Mouse (Mus musculus): Measurements from ENCODE around the gene Dynlt1f. TPM values are rescaled to one million over a fixed set of nuclear protein-coding genes. Genes with fewer than 3 reads are reported as not detected.
"Not testable (repeated sequence)": the region's sequence is repeated elsewhere in the genome, so short reads cannot be mapped to it uniquely, and the experiment has no call there.

Dynlt1f gene
- polyA plus RNA-seq, 1 experiment from 2014 or later = 328 TPM

- not testable (repeated sequence) for DNase-seq (ENCODE audit: low spot score); H3K36me3 ChIP-seq (replicated peaks); H3K9me3 ChIP-seq; H3K27ac ChIP-seq (replicated peaks); H3K4me3 ChIP-seq; H3K27me3 ChIP-seq (replicated peaks; ENCODE audit: low read depth, poor library complexity, severe bottlenecking); H3K4me1 ChIP-seq
- 92% methylated on average over 2 of the region's 4 CpGs for WGBS
These were observed 19.9 kb downstream of the Dynlt1f start for GRCm38 (mm10) chr17:6635781-6636180.

DNA sequence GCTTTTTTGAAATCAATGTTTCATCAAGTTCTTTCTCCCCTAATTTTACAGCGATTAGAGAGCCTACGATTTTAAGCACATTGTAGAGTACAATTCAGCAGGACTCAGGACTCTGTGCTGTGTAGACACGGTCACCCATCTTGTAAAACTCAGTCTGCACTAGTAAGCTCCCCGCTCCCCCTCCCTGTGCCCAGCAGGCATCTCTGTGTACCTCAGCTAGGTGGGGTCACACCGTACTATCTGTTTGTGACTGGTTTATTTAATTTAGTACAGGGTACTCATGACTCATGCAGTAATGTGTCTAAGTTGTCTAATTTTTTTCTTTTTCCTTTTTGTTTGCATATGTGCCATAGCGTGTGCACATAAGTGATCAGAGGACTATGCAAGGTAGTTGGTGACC is 22.9 kb downstream of the Dynlt1f start:
- H3K4me1 ChIP-seq; DNase-seq (ENCODE audit: low spot score); H3K9me3 ChIP-seq; H3K4me3 ChIP-seq; H3K36me3 ChIP-seq (replicated peaks); H3K27ac ChIP-seq (replicated peaks); H3K27me3 ChIP-seq (replicated peaks; ENCODE audit: low read depth, poor library complexity, severe bottlenecking): not testable (repeated sequence)
- WGBS = 91% methylated on average over 6 of the region's 6 CpGs

DNA sequence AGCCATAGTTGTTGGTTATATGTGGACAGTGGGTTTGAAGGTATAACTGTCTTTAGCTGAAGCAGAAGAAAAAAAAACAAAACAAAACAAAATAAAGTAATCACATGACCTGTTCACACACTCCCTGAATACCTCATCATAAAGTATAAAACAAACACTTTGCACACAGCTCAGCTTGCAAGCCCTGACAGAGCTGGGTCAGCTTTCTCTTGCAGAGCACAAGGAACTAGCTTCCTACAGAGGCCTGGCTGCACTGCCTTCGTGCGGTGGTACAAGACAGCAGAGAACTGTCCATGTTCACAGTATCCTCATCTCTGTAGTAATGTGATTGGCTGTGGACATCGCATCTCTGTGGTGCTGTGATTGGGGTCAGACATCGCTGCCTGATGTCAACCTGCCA is 25.3 kb downstream of the Dynlt1f start:
- H3K27ac ChIP-seq (replicated peaks); DNase-seq (ENCODE audit: low spot score); H3K4me1 ChIP-seq; H3K4me3 ChIP-seq; H3K36me3 ChIP-seq (replicated peaks); H3K9me3 ChIP-seq; H3K27me3 ChIP-seq (replicated peaks; ENCODE audit: low read depth, poor library complexity, severe bottlenecking): not testable (repeated sequence)
- 93% methylated on average over 4 of the region's 4 CpGs for WGBS

GRCm38 (mm10) chr17:6624926-6625558 is 30.7 kb downstream of the Dynlt1f start:
- WGBS = 60% methylated on average over 1 of the region's 6 CpGs
- H3K4me1 ChIP-seq; H3K36me3 ChIP-seq (replicated peaks); H3K27me3 ChIP-seq (replicated peaks; ENCODE audit: low read depth, poor library complexity, severe bottlenecking); H3K4me3 ChIP-seq; H3K27ac ChIP-seq (replicated peaks); DNase-seq (ENCODE audit: low spot score); H3K9me3 ChIP-seq: not testable (repeated sequence)

- not testable (repeated sequence) for H3K27ac ChIP-seq (replicated peaks); H3K4me1 ChIP-seq; H3K4me3 ChIP-seq; H3K9me3 ChIP-seq; H3K36me3 ChIP-seq (replicated peaks); H3K27me3 ChIP-seq (replicated peaks; ENCODE audit: low read depth, poor library complexity, severe bottlenecking); DNase-seq (ENCODE audit: low spot score)
- WGBS = 91% methylated on average over 12 of the region's 12 CpGs
These were observed 33.7 kb downstream of the Dynlt1f start for GRCm38 (mm10) chr17:6621976-6622375.

GRCm38 (mm10) chr17:6620730-6621451 is 34.8 kb downstream of the Dynlt1f start:
- H3K27ac ChIP-seq (replicated peaks); H3K36me3 ChIP-seq (replicated peaks); H3K4me1 ChIP-seq; H3K4me3 ChIP-seq; DNase-seq (ENCODE audit: low spot score); H3K27me3 ChIP-seq (replicated peaks; ENCODE audit: low read depth, poor library complexity, severe bottlenecking); H3K9me3 ChIP-seq: not testable (repeated sequence)
- 88% methylated on average over 18 of the region's 20 CpGs for WGBS

GRCm38 (mm10) chr17:6620035-6620434 is 35.7 kb downstream of the Dynlt1f start:
- not testable (repeated sequence) for H3K9me3 ChIP-seq; H3K36me3 ChIP-seq (replicated peaks); H3K4me1 ChIP-seq; DNase-seq (ENCODE audit: low spot score); H3K27ac ChIP-seq (replicated peaks); H3K27me3 ChIP-seq (replicated peaks; ENCODE audit: low read depth, poor library complexity, severe bottlenecking); H3K4me3 ChIP-seq
- 74% methylated on average over 6 of the region's 6 CpGs for WGBS

GRCm38 (mm10) chr17:6619271-6619670 is 36.4 kb downstream of the Dynlt1f start:
- H3K4me1 ChIP-seq; DNase-seq (ENCODE audit: low spot score): not testable (repeated sequence)
- 82% methylated on average over 5 of the region's 5 CpGs for WGBS

GRCm38 (mm10) chr17:6617689-6618400 is 37.9 kb downstream of the Dynlt1f start:
- not testable (repeated sequence) for DNase-seq (ENCODE audit: low spot score); H3K4me3 ChIP-seq; H3K27ac ChIP-seq (replicated peaks); H3K9me3 ChIP-seq; H3K36me3 ChIP-seq (replicated peaks); H3K4me1 ChIP-seq; H3K27me3 ChIP-seq (replicated peaks; ENCODE audit: low read depth, poor library complexity, severe bottlenecking)
- 35% methylated on average over 9 of the region's 13 CpGs for WGBS

More at GRCm38 (mm10) chr17:6619271-6619670, 36.4 kb downstream of the Dynlt1f start:
- not testable (repeated sequence) for H3K36me3 ChIP-seq (replicated peaks); H3K9me3 ChIP-seq; H3K27me3 ChIP-seq (replicated peaks; ENCODE audit: low read depth, poor library complexity, severe bottlenecking); H3K27ac ChIP-seq (replicated peaks); H3K4me3 ChIP-seq

DNA sequence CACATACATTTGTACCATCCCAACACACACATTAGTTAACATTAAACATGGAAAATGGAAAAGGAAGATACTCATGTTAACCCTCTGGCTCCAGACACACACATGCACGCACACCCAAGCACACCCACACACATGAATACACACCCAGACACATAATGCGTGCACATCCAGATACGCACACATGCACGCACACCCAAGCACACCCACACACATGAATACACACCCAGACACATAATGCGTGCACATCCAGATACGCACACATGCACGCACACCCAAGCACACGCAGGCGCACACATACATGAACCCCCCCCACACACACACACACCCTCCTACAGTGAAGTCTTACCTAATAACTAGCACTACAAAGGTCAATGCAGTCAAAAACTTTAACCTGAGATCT is 39.0 kb downstream of the Dynlt1f start:
- not testable (repeated sequence) for DNase-seq (ENCODE audit: low spot score); H3K4me1 ChIP-seq; H3K9me3 ChIP-seq; H3K4me3 ChIP-seq; H3K27ac ChIP-seq (replicated peaks); H3K36me3 ChIP-seq (replicated peaks); H3K27me3 ChIP-seq (replicated peaks; ENCODE audit: low read depth, poor library complexity, severe bottlenecking)
- 96% methylated on average over 9 of the region's 9 CpGs for WGBS

DNA sequence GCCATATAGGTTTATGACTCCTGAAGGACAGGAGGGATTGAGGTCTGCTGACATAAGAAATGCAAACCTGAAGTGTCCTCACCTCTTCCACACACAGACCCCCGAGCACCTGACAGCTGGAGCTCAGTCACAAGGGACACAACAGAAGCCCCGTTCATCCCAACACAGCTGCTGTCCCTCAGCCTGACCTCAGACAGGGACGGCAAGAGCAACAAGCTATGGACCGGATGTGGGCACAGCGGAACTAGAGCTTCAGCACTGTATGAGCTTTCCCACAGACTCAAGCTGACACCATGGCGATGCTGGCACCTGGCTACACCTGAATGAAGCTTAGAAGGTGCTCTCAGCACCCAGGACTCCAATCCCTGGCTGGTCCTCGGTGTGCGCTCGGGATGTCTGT is 41.4 kb downstream of the Dynlt1f start:
- H3K27me3 ChIP-seq (replicated peaks; ENCODE audit: low read depth, poor library complexity, severe bottlenecking); DNase-seq (ENCODE audit: low spot score); H3K4me3 ChIP-seq; H3K4me1 ChIP-seq; H3K36me3 ChIP-seq (replicated peaks); H3K27ac ChIP-seq (replicated peaks); H3K9me3 ChIP-seq: not testable (repeated sequence)
- 85% methylated on average over 6 of the region's 9 CpGs for WGBS

DNA sequence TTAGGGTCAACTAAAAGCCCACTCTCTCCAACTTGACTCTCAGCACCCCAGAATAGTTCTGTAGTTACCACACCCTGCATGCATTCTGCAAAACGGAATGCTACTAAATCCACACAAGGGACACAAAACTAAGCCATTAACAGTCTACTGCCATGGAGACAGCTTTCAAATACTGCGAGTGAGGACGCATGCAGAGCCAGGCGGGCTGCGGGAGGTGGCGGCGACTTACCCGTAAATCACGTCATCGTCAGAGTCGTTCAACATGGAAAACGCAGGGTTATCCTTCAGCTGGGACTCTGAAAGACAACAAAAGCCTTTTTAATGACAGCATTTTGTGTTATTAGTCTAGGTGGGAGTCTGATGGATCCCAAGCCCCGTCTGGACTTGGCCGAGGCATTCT is 42.2 kb downstream of the Dynlt1f start:
- H3K4me3 ChIP-seq; H3K9me3 ChIP-seq; H3K27me3 ChIP-seq (replicated peaks; ENCODE audit: low read depth, poor library complexity, severe bottlenecking); H3K27ac ChIP-seq (replicated peaks); H3K36me3 ChIP-seq (replicated peaks); H3K4me1 ChIP-seq; DNase-seq (ENCODE audit: low spot score): not testable (repeated sequence)
- WGBS = 95% methylated on average over 12 of the region's 14 CpGs

- not testable (repeated sequence) for H3K4me3 ChIP-seq; H3K27me3 ChIP-seq (replicated peaks; ENCODE audit: low read depth, poor library complexity, severe bottlenecking); H3K4me1 ChIP-seq; H3K9me3 ChIP-seq; H3K36me3 ChIP-seq (replicated peaks); H3K27ac ChIP-seq (replicated peaks); DNase-seq (ENCODE audit: low spot score)
- 74% methylated on average over 1 of the region's 1 CpGs for WGBS
These were observed 50.4 kb downstream of the Dynlt1f start for GRCm38 (mm10) chr17:6605347-6605746.

All from embryonic facial prominence, embryonic 10.5 days (tissue).